Mouse (Mus musculus): ENCODE measurements around the gene Fignl2. TPM values are rescaled to one million over a fixed set of nuclear protein-coding genes. Genes with fewer than 3 reads are reported as not detected.

Gene Fignl2
- total and polyA plus RNA-seq, 3 experiments = 6.3 to 11.8 (median 8.7) TPM

DNA sequence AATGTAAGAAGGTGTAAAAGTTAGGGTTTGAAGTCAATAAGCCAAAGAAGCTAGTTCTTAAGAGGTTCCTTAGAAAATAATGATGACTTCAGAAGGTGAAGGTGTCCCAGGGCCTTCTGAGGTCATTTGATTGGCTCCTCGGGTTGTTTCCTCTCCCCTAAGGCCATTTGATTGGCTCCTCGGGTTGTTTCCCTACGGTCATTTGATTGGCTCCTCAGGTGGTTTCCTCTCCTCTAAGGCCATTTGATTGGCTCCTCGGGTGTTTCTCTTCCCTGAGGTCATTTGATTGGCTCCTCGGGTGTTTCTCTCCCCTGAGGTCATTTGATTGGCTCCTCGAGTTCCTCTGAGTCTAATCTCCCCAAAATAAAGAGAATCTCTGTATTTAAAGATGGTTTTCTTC lies 67.0 kb downstream of the Fignl2 start:
- no peak for DNase-seq

DNA sequence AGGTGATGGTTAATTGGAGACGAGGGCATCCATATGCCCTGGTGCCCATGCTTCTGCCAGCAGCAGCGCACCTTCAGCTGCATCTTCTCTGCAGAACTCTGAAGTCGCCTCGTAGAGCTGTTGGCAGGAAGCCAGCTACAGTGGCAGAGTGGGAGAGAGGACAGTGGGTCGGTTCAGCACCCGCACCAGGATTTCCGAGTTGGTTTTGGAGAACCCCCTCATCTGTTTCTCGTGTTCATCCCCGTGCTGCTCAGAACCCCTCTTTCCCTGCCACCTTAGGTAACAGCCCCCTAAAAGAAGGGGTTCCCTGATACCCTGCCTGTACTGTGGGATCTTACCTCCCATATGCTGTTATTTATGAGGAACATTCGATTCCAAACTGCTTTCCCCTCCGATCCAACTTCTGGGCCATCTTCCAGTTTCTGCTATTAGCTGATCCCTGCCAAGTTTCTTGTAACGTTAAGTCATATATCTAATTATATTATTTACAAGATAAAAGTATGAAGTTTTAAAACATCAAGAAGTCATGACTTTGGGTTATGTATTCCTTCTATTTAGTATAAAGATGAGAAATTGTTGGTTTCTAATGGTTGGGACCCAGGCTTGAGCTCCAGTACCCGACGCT lies 69.9 kb downstream of the Fignl2 start:
- no peak for DNase-seq

DNA sequence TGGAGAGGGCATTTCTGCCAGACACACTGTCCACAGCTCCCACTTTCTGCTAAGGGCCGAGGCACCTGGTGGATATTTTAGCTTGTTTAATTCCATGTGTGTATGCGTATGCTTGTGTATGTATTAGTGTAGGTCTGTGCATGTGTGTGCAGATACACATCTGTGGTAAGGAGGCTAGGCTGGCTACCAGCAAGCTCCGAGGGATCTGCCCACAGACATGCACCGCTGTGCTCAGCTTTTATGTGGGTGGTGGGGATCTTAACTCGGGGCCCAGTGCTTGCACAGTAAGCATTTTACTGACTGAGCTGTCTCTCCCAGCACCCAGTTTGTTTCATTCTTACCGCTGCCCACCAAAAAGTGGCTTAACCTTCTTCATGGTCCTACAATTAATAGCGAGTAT lies 71.1 kb downstream of the Fignl2 start:
- no peak for DNase-seq

GRCm38 (mm10) chr15:101006251-101007040 lies 71.9 kb downstream of the Fignl2 start:
- DNase-seq = peak; percentile 78

GRCm38 (mm10) chr15:101005717-101006116 lies 72.7 kb downstream of the Fignl2 start:
- DNase-seq = no peak

GRCm38 (mm10) chr15:101004538-101004937 lies 73.8 kb downstream of the Fignl2 start:
- no peak for DNase-seq

DNA sequence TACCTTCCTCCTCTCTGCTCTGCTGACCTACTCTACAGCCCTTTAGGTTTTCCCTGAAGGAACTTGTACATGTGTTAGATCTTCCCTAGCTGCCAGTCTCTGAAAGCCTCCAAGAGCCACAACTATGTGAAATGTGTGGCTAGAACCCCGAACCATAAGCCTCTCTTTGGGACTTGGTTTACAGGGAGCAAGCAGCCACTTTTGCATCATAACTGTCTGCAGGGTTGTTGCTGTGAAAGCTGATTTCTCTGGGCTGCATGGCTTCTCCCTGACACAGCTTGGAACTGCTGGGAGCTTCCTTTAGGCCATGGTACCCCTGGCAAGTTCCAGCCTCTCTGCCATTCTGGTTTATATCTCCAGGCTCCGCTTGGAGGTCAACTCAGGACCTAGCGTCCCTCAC lies 75.9 kb downstream of the Fignl2 start:
- no peak for DNase-seq

- no peak for DNase-seq
Observed at GRCm38 (mm10) chr15:101001685-101002084, 76.7 kb downstream of the Fignl2 start.

Other genes starting within 250 kb of the Fignl2 start
- 1 to 10 TPM; 2.8 to 4.6 TPM for gene Scn8a, start 208.7 kb downstream of the Fignl2 start, total RNA-seq (2021)
- 1.6 and 2.4 TPM in 2 replicates for gene Scn8a, start 208.7 kb downstream of the Fignl2 start, polyA plus RNA-seq (2012; rRNA removed)
- under 1 TPM; 0.37 to 0.45 TPM for gene Gm47841, start 31.2 kb downstream of the Fignl2 start, total RNA-seq (2021)
- gene Gm47841, start 31.2 kb downstream of the Fignl2 start, polyA plus RNA-seq (2012; rRNA removed) = 0.37 TPM in 1 of 2 replicates, not detected in the other
- gene Ankrd33, start 37.2 kb upstream of the Fignl2 start, total RNA-seq (2021) = 1 to 10 TPM in 1 of 2 experiments, under 1 TPM in 1; 0.59 to 1.0 TPM
- 0.10 TPM in 1 of 2 replicates, not detected in the other for gene Ankrd33, start 37.2 kb upstream of the Fignl2 start, polyA plus RNA-seq (2012; rRNA removed)
- 10 to 100 TPM; 15.0 to 22.6 TPM for gene Acvrl1, start 50.0 kb upstream of the Fignl2 start, total RNA-seq (2021)
- gene Acvrl1, start 50.0 kb upstream of the Fignl2 start, polyA plus RNA-seq (2012; rRNA removed) = 20.9 and 23.3 TPM in 2 replicates
- gene Acvr1b, start 95.5 kb upstream of the Fignl2 start, total RNA-seq (2021) = 10 to 100 TPM in 1 of 2 experiments, 1 to 10 TPM in 1; 5.2 to 10.0 TPM
- 10.1 and 11.2 TPM in 2 replicates for gene Acvr1b, start 95.5 kb upstream of the Fignl2 start, polyA plus RNA-seq (2012; rRNA removed)
- 10 to 100 TPM; 16.4 to 21.0 TPM for gene Grasp, start 145.6 kb upstream of the Fignl2 start, total RNA-seq (2021)
- 53.0 and 60.3 TPM in 2 replicates for gene Grasp, start 145.6 kb upstream of the Fignl2 start, polyA plus RNA-seq (2012; rRNA removed)
- gene Nr4a1, start 175.7 kb upstream of the Fignl2 start, total RNA-seq (2021) = 100 to 1,000 TPM; 560 to 565 TPM
- 162 and 415 TPM in 2 replicates for gene Nr4a1, start 175.7 kb upstream of the Fignl2 start, polyA plus RNA-seq (2012; rRNA removed)
- 10 to 100 TPM; 38.6 to 58.8 TPM for gene Atg101, start 205.7 kb upstream of the Fignl2 start, total RNA-seq (2021)
- 31.9 and 35.4 TPM in 2 replicates for gene Atg101, start 205.7 kb upstream of the Fignl2 start, polyA plus RNA-seq (2012; rRNA removed)
- gene 6030408B16Rik, start 214.6 kb upstream of the Fignl2 start, total RNA-seq (2021) = under 1 TPM; 0.40 to 0.52 TPM
- 1.4 and 2.0 TPM in 2 replicates for gene 6030408B16Rik, start 214.6 kb upstream of the Fignl2 start, polyA plus RNA-seq (2012; rRNA removed)

Data from adrenal gland, adult 2 months (tissue).